Mouse (Mus musculus) hematopoietic stem cell, adult 5-6 weeks (primary cell): Measurements from ENCODE around the gene Zfp385b. TPM values are rescaled to one million over a fixed set of nuclear protein-coding genes. Genes with fewer than 3 reads are reported as not detected.
A peak's percentile ranks its signal among the peaks of the same experiment; 100 is the strongest.

ENCODE experiments used
- ATAC-seq, 2 experiments: fragments of 125-278 bp in 1 of 2; replicated peaks in 1 of 2; 2 replicates each; pipeline ENCODE4 v1.8.0; 2016 to 2017; ENCODE audit warnings: inconsistent platforms in 2 of 2, mild to moderate bottlenecking in 2 of 2, moderate number of reproducible peaks in 2 of 2, low read depth in 1 of 2, moderate TSS enrichment in 1 of 2; ENCODE audit not compliant: low FRiP score in 2 of 2, poor library complexity in 2 of 2, severe bottlenecking in 2 of 2, insufficient read depth in 1 of 2, low TSS enrichment in 1 of 2
- total RNA-seq: library from RNA; stranded (forward); fragments of 172-1452, 232-1000 nt; gene quantifications from 2 replicates; pipeline ENCODE4 v1.2.3, GENCODE M21; 2017

The Zfp385b gene
- total RNA-seq, 1 experiment from 2014 or later: not detected

DNA sequence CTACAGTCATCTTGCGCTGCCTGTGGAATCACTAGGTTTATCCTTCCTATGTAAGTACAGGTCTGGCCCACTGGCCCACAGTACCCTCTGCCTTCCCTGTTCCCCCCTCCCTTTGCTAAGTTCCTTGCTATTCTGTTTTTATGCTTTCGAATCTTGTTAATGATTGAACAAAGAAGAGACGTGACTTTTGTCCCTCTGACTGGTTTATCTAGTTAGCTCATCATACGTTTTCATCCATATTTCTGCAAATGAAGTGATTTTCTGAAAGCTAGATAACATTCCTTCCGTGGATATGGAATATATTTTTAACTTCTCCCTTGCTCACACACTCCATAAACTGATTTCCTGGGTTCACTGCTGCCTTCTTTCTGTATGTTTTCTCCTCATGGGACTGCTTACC lies 302.8 kb downstream of the Zfp385b start:
- ATAC-seq: no peak

DNA sequence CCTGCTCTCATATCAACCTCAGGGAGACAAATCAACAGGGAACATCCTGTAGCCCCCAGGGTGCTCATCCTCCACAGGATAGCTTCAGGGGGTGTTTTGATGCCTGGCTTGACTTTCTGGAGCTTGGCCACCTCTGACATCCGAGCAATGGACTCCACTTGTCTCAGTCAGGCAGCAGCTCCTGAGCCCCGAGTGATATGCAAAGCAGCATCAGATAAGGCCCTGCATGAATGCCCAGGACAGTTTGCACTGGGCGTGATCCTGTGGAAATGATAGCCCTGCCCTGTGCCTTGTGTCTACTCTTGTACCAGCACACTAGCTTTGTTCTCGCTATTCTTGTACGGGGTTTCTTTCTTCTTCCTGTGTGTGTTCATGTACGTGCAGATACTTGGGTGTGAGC lies 303.8 kb downstream of the Zfp385b start:
- ATAC-seq: 0 out of 4 replicates have a peak, but pooled peaks of 1 of the 2 experiments have one; percentile 29

DNA sequence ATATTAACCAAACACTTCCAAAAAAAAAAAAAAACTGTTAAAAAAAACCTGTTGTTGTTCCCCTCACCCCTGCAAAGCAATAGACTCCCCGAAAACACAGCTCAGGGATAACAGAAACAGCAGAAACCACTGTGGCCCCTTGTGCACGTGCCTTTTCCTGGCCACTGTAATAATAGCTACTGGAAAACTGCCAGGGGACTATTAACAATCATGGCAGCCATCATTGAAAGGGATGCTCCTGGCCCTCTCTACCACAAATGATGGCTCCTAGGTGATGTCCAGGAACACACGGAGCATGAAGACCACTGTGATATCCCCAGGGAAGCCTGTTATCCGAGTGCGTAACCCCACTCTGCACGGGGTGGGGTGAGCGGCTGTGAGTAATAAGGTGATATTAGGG lies 304.4 kb downstream of the Zfp385b start:
- ATAC-seq: no peak

DNA sequence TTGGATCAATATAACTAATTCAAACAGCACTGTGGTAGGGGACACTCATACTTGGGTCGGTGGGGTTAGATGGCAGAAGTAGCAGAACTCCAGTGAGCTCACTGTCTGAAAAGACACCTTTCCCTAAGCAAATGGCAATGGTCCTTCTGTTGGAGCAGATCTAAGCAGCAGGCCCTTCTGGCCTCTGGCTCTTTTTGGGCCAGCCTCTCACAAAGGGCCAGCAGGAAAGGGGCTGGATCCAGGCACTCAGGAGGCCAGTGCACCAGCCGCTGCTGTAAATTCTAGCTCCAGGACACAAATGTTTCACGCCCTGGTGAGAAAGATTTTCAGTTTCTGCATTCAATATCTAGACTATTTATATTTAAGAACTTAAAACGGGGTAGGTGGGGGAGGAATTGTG lies 305.0 kb downstream of the Zfp385b start:
- no peak for ATAC-seq

DNA sequence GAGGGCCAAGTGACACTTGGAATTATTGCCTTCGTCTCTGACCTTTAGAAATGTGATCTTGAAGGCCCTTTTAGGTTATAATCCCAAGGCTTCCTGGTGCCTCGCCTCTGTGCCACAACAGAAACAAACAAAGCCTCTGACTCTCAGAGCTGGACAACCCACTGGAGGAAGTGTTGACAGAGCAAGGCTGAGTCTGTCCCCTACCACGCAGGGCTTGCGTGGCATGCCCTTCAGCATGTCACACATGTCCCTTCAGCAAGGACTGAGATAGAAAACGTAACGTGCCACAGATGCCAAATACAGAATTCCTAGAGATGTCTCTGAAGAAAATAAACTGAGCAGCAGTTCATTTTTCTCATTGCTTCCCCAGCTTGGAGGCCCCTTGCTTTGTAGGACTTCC lies 310.7 kb downstream of the Zfp385b start:
- ATAC-seq: no peak

DNA sequence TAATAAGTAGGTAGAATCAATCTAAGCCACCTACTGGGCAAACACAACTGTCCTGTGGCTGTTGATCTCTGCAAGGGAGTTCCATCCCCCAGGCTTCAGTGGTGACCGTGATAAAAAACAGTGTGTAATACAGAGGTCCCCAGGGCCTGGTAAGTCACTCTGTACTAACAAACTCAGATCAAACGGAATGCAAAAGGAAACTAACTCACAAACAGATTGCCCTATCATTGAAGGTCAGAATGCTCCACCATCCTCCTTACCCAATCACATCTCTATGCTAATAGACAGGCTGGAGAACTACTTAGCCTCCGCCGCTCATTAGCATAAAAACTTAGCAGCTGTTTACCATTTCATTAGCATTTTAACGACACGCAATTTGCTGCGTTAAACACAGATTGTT lies 313.1 kb downstream of the Zfp385b start:
- ATAC-seq: no peak

DNA sequence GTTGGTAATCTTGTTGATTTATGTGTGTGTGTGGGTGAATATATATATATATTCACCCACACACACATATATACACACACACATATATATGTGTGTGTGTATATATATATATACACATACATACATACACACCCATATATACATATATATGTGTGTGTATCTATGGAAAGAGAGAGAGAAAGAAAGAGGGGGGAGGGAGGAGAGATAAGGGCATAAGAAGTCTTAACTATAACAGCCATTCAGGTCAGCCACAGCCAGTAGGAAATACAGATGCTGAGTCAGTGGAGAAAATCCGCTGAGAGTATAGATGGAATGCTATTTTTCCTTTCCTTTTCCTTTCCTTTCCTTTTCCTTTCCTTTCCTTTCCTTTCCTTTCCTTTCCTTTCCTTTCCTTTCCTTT lies 313.8 kb downstream of the Zfp385b start:
- no peak for ATAC-seq

DNA sequence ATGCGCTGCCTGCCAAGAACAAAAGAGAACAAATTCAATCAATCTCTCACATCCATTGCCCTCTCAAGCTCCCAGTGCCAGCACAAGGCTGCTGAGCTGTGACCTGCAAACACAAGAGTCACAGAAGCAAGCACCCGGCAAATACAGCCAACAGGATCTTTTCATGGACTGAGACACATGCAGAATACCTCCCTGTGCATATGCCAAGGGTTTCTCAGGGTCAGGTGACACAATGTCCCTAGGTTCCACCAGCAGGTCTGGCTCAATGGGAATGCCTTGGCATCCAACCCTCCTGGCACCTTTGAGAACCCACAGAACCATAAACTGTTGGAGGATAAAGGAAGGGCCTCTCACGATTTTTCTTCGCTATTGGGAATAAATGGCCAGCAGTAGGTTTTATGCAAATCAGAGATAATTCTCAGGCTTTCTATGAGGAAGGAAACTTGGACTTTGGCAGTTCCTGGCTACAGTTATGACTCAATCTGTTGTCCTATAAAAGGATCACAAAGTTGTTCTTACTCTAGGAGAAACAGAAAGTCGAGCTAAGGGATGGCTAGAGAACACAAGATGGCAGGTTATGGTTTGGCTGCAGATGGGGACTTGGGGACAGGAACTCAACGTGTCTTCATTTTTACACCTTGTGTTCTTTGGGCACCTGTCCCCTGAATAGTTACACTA lies 315.6 kb downstream of the Zfp385b start:
- ATAC-seq: no peak

DNA sequence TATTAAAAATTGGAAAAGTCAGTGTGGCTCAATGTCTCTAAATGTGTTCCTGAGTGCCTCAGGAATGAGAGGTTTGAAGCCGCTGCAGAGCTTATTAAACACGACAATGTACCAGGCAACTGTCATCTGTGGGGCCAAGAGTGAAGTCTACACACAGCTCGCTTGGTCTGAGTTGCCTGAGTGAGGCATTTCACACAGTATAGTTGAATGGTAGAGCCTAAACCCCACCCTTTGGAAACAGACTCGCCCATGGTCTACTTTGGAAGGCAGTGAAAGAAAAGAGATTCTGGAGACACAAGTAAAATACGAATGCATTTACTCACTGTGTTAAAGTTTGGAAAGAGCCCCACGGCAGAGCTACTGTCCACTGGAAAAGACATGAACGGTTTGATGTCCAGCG lies 316.2 kb downstream of the Zfp385b start:
- no peak for ATAC-seq

DNA sequence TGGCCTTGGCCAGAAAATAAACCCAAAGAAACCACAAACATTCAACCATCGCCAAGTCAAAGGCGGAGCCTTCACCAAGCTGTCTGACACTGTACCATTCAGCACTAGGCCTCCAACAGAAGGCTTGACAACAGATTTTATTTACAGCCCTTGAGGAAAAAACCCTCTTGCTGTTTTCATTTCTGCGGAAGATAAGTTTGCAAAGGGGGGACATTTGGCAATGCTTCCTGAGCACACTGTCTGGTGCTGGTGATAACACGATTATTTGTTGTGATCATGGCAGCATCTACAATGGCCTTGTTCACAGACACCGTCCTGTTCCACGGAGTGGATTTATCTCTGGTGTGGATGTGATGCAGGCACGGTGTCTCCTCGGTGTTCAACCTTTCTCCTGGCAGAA lies 317.0 kb downstream of the Zfp385b start:
- ATAC-seq: peak; percentile 74 to 76

DNA sequence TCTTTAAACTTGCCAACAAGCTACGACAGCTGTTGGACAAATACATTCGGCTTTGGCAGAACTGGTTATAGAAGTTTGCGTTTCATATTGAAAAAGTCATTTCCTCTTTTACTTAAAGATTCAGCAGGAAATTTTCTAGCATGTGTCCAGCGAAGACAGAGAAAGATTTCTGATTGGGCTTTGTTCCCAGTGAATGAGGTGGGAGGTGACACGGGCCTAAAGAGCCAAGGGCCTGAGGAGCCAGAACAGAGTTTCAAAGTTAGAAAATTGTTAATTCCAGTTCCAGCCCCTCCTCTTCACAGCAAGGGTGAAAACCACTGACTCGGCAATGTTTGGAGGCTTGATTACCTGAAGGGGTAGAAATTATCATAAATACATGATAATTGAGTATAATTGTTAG lies 319.0 kb downstream of the Zfp385b start:
- ATAC-seq: no peak

DNA sequence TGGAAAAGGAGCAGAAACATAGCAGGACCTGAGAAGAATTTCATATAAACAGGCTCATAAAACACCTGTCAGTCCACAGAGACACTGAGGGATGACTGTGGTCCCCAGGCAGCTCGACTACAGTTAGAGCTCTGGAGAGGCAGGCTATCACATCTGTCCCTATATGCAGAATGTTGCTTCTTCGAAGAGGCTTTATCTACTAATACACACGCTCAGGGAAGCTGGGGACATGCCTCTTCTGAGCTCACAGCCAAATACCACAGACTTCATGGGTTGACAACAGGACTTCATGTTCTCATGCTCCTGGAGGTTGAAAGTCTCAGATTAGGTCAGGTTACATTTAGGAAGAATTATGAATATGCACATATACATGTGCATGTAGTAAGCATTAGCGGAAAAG lies 321.1 kb downstream of the Zfp385b start:
- ATAC-seq: no peak

DNA sequence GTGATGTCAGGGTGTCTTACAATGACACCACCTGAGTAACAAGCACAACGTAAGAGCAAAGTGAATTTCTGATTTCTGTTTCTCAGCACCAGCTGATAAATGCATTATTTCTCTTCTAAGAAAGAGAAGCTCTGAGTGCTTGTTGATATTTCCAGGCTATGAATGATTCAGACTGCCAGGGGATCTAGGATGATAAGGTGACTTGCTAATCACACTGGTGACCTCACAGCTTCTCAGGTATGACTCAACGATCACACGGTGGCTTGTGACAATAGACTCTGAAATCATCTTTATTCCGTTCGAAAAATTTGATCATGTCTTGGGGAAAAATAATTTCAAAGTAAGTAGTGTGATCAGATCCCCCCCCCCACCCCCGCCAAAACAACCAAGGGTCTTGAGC lies 321.5 kb downstream of the Zfp385b start:
- ATAC-seq: no peak

DNA sequence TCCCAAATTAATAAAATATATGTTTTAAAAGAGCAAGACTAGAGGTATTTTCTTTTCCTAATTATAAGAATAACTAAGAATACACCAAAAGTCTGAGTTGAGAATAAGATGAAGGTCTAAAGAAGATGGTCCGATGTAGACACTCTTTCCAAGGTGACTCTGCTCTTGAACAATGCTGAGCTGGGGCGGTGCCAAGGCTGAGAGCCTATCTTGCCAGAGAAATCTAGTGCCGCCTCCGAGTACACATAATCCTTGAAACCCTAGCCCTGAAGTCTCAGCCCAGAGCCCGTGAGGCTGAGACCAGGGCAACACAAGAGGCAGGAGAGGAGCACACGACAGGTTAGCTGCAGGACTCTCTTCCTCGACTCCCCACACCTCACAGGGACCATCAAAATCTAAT lies 323.4 kb downstream of the Zfp385b start:
- ATAC-seq: no peak

DNA sequence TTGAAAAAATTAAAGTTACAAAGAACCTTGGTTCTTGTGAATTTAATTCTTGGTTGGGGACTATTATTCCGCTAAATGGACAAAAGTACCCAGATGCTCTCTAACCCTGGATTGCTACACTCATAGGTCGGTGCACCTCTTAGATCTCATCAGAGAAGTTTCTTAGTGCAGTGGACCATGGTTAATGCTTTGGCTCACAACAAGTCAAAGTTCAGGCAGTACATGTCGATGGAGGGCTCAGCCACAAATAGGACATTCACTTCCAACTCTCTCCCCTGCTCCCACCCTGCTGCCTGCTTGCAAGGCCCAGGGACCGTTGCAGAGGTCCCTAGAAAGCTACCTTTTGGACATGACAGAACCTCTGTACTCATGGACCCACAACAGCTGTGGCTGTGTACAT lies 324.1 kb downstream of the Zfp385b start:
- no peak for ATAC-seq

DNA sequence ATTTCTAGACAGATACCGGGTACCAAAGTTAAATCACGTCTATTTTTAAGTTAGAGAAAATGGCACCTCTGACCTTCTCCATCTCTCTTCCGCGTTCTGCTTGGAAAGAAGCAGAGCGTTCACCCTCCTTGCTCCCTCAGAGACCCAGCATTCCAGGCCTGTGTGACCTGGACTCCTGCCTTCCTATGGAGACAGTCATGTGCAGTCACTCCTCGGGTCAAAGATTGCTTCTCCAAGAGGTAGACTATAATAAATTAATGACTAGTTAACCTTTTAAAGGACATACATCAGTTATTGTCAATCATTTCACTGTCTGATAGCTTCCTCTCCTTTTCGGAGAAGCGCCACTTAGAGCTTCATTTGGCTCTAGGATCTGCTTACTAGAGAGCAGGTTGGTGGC lies 325.7 kb downstream of the Zfp385b start:
- ATAC-seq: no peak

DNA sequence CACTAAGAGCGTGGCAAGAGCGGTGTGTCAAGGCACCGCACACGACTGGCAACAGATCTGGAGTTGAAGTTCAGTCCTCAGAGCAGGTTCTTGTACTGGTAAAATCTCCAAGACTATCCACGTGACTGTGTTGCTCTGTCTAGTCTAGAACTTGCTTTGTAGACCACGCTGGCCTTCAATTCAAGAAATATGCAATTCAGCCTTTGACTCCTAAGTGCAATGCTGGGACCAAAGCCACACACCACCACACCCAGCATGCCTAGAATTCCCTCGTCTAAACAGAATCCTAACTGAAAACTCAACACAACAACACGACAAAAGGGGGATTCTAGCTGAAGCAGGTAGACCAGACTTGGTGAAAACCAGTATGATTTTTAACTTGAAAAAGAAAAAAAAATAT lies 332.3 kb downstream of the Zfp385b start:
- no peak for ATAC-seq

DNA sequence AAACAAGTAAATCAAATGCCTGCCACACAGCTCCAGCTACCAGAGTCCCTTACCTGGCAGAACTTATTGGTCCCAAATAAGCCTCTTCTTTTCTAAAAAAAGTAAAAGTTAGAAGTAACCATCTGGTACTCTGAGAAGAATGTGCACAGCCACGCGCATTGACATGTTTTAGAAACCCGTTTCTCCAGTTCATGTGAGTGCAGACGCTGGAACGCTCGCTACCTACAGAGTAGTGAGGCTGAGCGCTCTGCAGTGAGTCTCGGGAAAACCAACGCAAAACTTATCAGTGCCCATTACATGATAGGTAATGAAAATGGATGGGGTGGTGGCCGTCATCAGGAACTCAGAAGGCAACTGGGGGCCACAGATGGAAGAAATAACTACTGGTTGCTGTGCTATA lies 338.2 kb downstream of the Zfp385b start:
- no peak for ATAC-seq

DNA sequence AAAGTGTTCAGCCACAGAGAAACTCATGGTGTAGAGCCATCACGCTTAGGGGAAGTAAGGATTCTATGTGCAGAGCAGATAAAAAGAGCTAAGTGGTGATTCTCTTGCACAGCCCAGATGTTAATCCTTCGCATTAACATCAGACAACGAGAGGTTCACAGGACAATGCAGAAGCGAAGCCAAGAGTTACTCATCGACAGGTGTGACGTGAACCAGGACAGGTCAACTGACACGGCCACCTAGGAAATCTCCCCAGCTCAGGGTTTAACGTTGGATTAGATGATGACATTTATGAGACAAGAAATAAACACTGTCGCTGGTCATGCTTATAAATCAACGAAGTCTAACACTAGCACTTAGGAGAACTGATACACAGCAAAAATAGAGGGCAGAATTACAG lies 341.9 kb downstream of the Zfp385b start:
- no peak for ATAC-seq

DNA sequence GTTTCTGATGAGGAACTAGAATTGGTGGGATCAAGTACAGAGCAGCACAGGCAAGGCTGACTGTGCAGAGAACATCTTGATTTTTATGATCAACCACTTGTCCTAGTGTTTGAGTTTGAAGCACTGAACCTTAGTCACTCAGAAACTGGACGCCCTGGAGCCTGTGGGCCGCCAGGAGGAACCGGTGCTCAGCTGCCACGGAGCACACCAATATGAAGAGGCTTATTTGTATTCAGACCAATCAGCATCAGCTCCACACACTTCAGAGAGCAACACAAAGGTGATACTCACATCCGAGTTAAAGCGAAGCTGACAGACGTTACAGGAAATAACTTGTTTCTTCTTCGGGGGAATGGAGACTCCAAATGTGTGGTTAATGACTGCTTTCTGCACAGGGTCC lies 343.0 kb downstream of the Zfp385b start:
- no peak for ATAC-seq
